Mouse (Mus musculus): Measurements from ENCODE around the gene Msmp. TPM values are rescaled to one million over a fixed set of nuclear protein-coding genes. Genes with fewer than 3 reads are reported as not detected.

The Msmp gene
- polyA plus RNA-seq (2012; fragmentation: generic; extraction: Trizol): not detected

GRCm38 (mm10) chr4:43584444-43585416 is at the start of gene Msmp:
Gene Msmp, minus strand, starts transcription at chr4:43584494.
- Histone ChIP-seq H3K27me3 (ENCODE audit: control insufficient read depth, insufficient read depth, insufficient read length) (no peaks in the 10 kb centered on the region), H3K36me3 (ENCODE audit: control insufficient read depth, insufficient read depth) (peaks cover 20% of the 10 kb centered on the region), H3K4me3 (no peak within 1 kb of the TSS), H3K79me2 (ENCODE audit: control insufficient read depth, insufficient read depth) (no peaks in the 10 kb centered on the region), H3ac (ENCODE audit: control insufficient read depth, insufficient read length) (no peak within 1 kb of the TSS), H3K4me2 (ENCODE audit: low read depth) (no peak within 1 kb of the TSS)
- TF ChIP-seq MYOD1 (IDR thresholded peaks at IDR 0.05; ENCODE audit: control insufficient read depth in 1 of 3, insufficient read length in 2 of 3, low read depth in 2 of 3) (no peak), CEBPB (IDR thresholded peaks at IDR 0.05; ENCODE audit: insufficient read depth, poor library complexity, severe bottlenecking) (no peak), TCF3 (IDR thresholded peaks at IDR 0.05; ENCODE audit: insufficient read length, low read depth) (no peak), TCF12 (IDR thresholded peaks at IDR 0.05; ENCODE audit: insufficient read depth, poor library complexity, severe bottlenecking) (no peak), REST (IDR thresholded peaks at IDR 0.05; ENCODE audit: insufficient read depth, insufficient read length) (no peak), USF1 (IDR thresholded peaks at IDR 0.05; ENCODE audit: low read depth) (no peak), SRF (IDR thresholded peaks at IDR 0.05; ENCODE audit: control insufficient read depth, insufficient read length, low read depth) (no peak), POLR2AphosphoS2 (IDR thresholded peaks at IDR 0.05; ENCODE audit: insufficient read length, low read depth) (no peak), MYOG (IDR thresholded peaks at IDR 0.05; ENCODE audit: control insufficient read depth in 1 of 3, insufficient read depth in 1 of 3, insufficient read length in 2 of 3, low read depth in 2 of 3) (no peak), POLR2A (IDR thresholded peaks at IDR 0.05; ENCODE audit: insufficient read length, low read depth) (no peak)

DNA sequence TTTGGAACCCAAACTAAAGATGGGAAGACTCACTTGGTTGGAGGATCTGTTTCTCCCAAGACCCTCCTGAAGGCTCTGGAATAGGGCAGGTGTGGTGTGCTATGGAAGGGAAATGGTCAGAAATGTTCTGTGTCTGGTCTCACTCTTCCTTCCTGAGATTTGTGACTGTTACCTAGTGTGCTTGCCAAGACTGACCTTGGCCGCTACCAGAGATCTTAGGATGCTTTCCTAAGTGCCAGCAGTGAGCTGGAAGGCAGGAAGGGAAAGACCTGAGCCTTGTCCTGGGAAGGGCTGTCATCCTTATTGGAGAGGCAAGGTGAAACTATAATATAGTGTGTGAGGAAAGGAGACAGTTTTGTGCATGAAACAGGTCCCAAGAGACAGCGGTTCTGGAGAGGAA is 49.4 kb upstream of the Msmp start:
- Histone ChIP-seq H3ac (ENCODE audit: control insufficient read depth, insufficient read length) (no peak overlapping the region), H3K36me3 (ENCODE audit: control insufficient read depth, insufficient read depth) (no peaks in the 10 kb centered on the region), H3K4me2 (ENCODE audit: low read depth) (no peak overlapping the region), H3K79me2 (ENCODE audit: control insufficient read depth, insufficient read depth) (no peaks in the 10 kb centered on the region), H3K27me3 (ENCODE audit: control insufficient read depth, insufficient read depth, insufficient read length) (no peaks in the 10 kb centered on the region), H3K4me3 (no peak overlapping the region)
- TF ChIP-seq POLR2AphosphoS2 (IDR thresholded peaks at IDR 0.05; ENCODE audit: insufficient read length, low read depth): no peak
- TF ChIP-seq TCF3 (IDR thresholded peaks at IDR 0.05; ENCODE audit: insufficient read length, low read depth): no peak
- no peak for TF ChIP-seq POLR2A (IDR thresholded peaks at IDR 0.05; ENCODE audit: insufficient read length, low read depth)
- TF ChIP-seq MAX (IDR thresholded peaks at IDR 0.05; ENCODE audit: low read depth): no peak
- no peak for TF ChIP-seq CEBPB (IDR thresholded peaks at IDR 0.05; ENCODE audit: insufficient read depth, poor library complexity, severe bottlenecking)
- no peak for TF ChIP-seq SRF (IDR thresholded peaks at IDR 0.05; ENCODE audit: control insufficient read depth, insufficient read length, low read depth)
- no peak for TF ChIP-seq TCF12 (IDR thresholded peaks at IDR 0.05; ENCODE audit: insufficient read depth, poor library complexity, severe bottlenecking)
- TF ChIP-seq E2F4 (IDR thresholded peaks at IDR 0.05; ENCODE audit: insufficient read depth): no peak
- TF ChIP-seq MYOG (IDR thresholded peaks at IDR 0.05; ENCODE audit: control insufficient read depth in 1 of 3, insufficient read depth in 1 of 3, insufficient read length in 2 of 3, low read depth in 2 of 3): no peak
- no peak for TF ChIP-seq REST (IDR thresholded peaks at IDR 0.05; ENCODE audit: insufficient read depth, insufficient read length)
- no peak for TF ChIP-seq USF1 (IDR thresholded peaks at IDR 0.05; ENCODE audit: low read depth)
- TF ChIP-seq MYOD1 (IDR thresholded peaks at IDR 0.05; ENCODE audit: control insufficient read depth in 1 of 3, insufficient read length in 2 of 3, low read depth in 2 of 3): no peak

DNA sequence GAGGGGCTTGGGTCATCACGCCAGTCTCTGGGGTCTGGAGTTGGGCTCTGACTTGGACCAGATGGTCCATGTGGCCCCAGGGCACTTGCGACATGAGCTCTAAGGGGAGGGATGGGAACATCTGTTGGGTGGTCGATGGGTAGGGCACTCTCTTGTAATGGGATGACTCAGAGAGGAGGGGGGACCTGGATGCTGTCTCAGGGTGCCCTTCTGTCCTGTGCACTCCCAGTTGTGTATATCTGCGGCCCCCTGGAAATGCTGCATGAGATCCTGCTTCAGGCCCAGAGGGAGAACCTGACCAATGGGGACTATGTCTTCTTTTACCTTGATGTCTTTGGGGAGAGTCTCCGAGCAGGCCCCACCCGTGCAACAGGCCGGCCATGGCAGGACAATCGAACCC is 49.0 kb upstream of the Msmp start:
- Histone ChIP-seq H3K27me3 (ENCODE audit: control insufficient read depth, insufficient read depth, insufficient read length) (no peaks in the 10 kb centered on the region), H3K4me3 (no peak overlapping the region), H3K36me3 (ENCODE audit: control insufficient read depth, insufficient read depth) (no peaks in the 10 kb centered on the region), H3ac (ENCODE audit: control insufficient read depth, insufficient read length) (no peak overlapping the region), H3K4me2 (ENCODE audit: low read depth) (no peak overlapping the region), H3K79me2 (ENCODE audit: control insufficient read depth, insufficient read depth) (no peaks in the 10 kb centered on the region)
- no peak for TF ChIP-seq MYOG (IDR thresholded peaks at IDR 0.05; ENCODE audit: control insufficient read depth in 1 of 3, insufficient read depth in 1 of 3, insufficient read length in 2 of 3, low read depth in 2 of 3)
- TF ChIP-seq SRF (IDR thresholded peaks at IDR 0.05; ENCODE audit: control insufficient read depth, insufficient read length, low read depth): no peak
- TF ChIP-seq POLR2AphosphoS2 (IDR thresholded peaks at IDR 0.05; ENCODE audit: insufficient read length, low read depth): no peak
- TF ChIP-seq MAX (IDR thresholded peaks at IDR 0.05; ENCODE audit: low read depth): no peak
- TF ChIP-seq TCF12 (IDR thresholded peaks at IDR 0.05; ENCODE audit: insufficient read depth, poor library complexity, severe bottlenecking): no peak
- TF ChIP-seq MYOD1 (IDR thresholded peaks at IDR 0.05; ENCODE audit: control insufficient read depth in 1 of 3, insufficient read length in 2 of 3, low read depth in 2 of 3): no peak
- no peak for TF ChIP-seq REST (IDR thresholded peaks at IDR 0.05; ENCODE audit: insufficient read depth, insufficient read length)
- no peak for TF ChIP-seq USF1 (IDR thresholded peaks at IDR 0.05; ENCODE audit: low read depth)
- TF ChIP-seq POLR2A (IDR thresholded peaks at IDR 0.05; ENCODE audit: insufficient read length, low read depth): no peak
- no peak for TF ChIP-seq CEBPB (IDR thresholded peaks at IDR 0.05; ENCODE audit: insufficient read depth, poor library complexity, severe bottlenecking)
- no peak for TF ChIP-seq E2F4 (IDR thresholded peaks at IDR 0.05; ENCODE audit: insufficient read depth)
- TF ChIP-seq TCF3 (IDR thresholded peaks at IDR 0.05; ENCODE audit: insufficient read length, low read depth): no peak

GRCm38 (mm10) chr4:43631956-43632920 is 47.9 kb upstream of the Msmp start:
- TF ChIP-seq USF1 (IDR thresholded peaks at IDR 0.05; ENCODE audit: low read depth) (no peak), MYOD1 (IDR thresholded peaks at IDR 0.05; ENCODE audit: control insufficient read depth in 1 of 3, insufficient read length in 2 of 3, low read depth in 2 of 3) (peak in 1 of 3 experiments; percentile 7)
- Histone ChIP-seq H3K4me2 (ENCODE audit: low read depth) (peak overlapping the region; percentile 72), H3K4me3 (peak overlapping the region; percentile 25), H3ac (ENCODE audit: control insufficient read depth, insufficient read length) (peak overlapping the region; percentile 37), H3K79me2 (ENCODE audit: control insufficient read depth, insufficient read depth) (no peaks in the 10 kb centered on the region), H3K27me3 (ENCODE audit: control insufficient read depth, insufficient read depth, insufficient read length) (no peaks in the 10 kb centered on the region), H3K36me3 (ENCODE audit: control insufficient read depth, insufficient read depth) (no peaks in the 10 kb centered on the region)

Measured in myocyte (in vitro differentiated cells).